Mouse (Mus musculus): ENCODE data around the gene Hist1h2bg. TPM values are rescaled to one million over a fixed set of nuclear protein-coding genes. Genes with fewer than 3 reads are reported as not detected.
"Not testable (repeated sequence)": the region's sequence is repeated elsewhere in the genome, so short reads cannot be mapped to it uniquely, and the experiment has no call there.

Hist1h2bg gene
- polyA plus RNA-seq, 1 experiment from 2014 or later = 4.0 TPM

DNA sequence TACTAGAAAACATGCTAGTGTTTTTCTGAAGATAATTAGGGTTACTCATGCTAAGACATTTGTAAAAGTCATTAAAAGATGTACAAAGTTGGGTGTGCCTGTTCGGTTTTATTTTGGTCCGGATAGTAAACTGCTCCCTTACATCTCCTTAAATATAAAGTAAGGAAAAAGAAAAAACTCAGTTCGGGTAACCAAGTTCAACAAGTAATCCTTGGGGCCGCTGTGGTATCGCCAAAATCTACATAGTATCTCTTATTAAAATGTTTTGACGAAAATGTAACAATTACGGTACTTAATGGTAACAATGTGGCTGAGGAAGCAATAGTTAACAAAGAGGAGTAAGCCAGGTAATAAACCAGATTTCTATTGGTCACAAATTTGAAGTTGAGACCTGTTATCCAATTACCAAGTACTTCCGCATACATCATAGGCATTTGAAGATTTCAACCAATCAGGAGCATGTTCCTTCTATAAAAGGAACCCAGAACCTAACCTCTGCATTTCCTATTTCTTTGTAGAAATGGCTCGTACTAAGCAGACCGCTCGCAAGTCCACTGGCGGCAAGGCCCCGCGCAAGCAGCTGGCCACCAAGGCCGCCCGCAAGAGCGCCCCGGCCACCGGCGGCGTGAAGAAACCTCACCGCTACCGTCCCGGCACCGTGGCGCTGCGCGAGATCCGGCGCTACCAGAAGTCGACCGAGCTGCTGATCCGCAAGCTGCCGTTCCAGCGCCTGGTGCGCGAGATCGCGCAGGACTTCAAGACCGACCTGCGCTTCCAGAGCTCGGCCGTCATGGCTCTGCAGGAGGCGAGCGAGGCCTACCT, 27.0 kb upstream of the Hist1h2bg start, which contains the start of gene Hist1h3f:
Hist1h3f (plus strand) TSS at position 88 of the 822 bp plus-strand sequence.
- 1% methylated on average over 31 of the region's 45 CpGs for WGBS
- H3K4me3 ChIP-seq = peak within 1 kb of the TSS; percentile 52
- H3K4me2 ChIP-seq = peak within 1 kb of the TSS; percentile 86
- peaks cover 5% of the 10 kb centered on the region for H3K4me1 ChIP-seq
- ATAC-seq (replicated peaks) = peak; percentile 97
- no peaks in the 10 kb centered on the region for H3K9me3 ChIP-seq
- no peaks in the 10 kb centered on the region for H3K36me3 ChIP-seq (replicated peaks)
- peak within 1 kb of the TSS; percentile 91 for H3K27ac ChIP-seq
- peak within 1 kb of the TSS; percentile 58 for H3K9ac ChIP-seq
- no peaks in the 10 kb centered on the region for H3K27me3 ChIP-seq (replicated peaks)

DNA sequence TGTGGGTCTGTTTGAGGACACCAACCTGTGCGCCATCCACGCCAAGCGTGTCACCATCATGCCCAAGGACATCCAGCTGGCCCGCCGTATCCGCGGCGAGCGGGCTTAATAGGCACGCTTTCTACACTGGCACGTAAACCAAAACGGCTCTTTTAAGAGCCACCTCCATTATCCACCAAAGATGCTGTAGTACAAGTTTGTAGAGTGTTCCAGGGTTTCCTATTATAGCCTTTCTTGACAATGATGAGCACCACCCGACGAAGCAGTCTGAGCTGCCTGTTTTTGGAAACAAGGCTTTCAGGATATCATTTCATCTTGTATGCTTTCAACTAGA, 26.4 kb upstream of the Hist1h2bg start:
- ATAC-seq (replicated peaks) = peak; percentile 56
- 0% methylated on average over 14 of the region's 14 CpGs for WGBS

DNA sequence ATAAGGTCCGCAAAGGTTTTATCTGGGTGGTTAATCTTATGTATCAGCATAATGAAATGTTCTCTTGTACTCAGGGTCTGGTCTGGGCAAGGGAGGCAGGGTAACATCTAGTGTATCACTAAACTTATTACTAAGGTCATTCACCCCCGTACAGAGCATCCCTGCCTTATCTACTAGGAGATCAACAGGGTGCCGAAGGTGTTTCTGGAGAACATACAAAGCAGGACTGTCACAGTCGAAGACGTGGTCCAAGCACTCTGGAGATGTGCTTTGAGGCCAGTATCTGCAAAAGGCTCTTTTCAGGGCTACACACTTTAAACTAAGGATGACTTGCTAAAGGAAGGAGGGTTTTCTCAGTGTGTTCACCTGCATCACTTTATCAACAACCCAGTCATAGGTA, 24.5 kb upstream of the Hist1h2bg start:
- H3K9ac ChIP-seq = no peak overlapping the region
- no peaks in the 10 kb centered on the region for H3K9me3 ChIP-seq
- H3K27ac ChIP-seq = no peak overlapping the region
- H3K4me1 ChIP-seq = peaks cover 13% of the 10 kb centered on the region
- H3K4me3 ChIP-seq = no peak overlapping the region
- 85% methylated on average over 5 of the region's 5 CpGs for WGBS
- no peaks in the 10 kb centered on the region for H3K36me3 ChIP-seq (replicated peaks)
- ATAC-seq (replicated peaks) = no peak
- no peak overlapping the region for H3K4me2 ChIP-seq
- H3K27me3 ChIP-seq (replicated peaks) = no peaks in the 10 kb centered on the region

More for the DNA sequence above, 26.4 kb upstream of the Hist1h2bg start:
- peak overlapping the region; percentile 86 for H3K4me2 ChIP-seq
- H3K27me3 ChIP-seq (replicated peaks); H3K4me1 ChIP-seq; H3K9me3 ChIP-seq; H3K36me3 ChIP-seq (replicated peaks): not testable (repeated sequence)
- H3K4me3 ChIP-seq = peak overlapping the region; percentile 52
- peak overlapping the region; percentile 91 for H3K27ac ChIP-seq
- H3K9ac ChIP-seq = 0 out of 2 replicates have a peak overlapping the region, but pooled peaks have one; percentile 37

DNA sequence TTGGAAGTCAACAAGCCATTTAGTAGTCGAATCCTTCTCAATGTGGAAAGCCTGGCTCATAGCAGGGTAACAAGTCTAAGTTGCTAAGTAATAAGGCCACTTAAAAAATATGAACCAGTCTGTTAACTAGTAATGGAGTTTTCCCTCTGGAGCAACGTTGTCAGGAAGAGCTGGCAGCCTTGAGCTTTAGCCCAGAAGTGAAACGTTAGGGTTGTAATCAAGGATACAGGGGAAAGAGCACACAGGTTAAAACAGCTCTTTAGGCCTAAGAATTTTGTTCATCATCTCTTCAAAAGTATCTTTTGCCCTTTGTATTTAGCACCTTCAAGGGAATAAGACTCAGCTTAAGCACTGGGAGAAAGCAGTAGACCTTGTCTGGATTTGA, 20.4 kb upstream of the Hist1h2bg start:
- 9% methylated on average over 3 of the region's 3 CpGs for WGBS
- H3K36me3 ChIP-seq (replicated peaks) = no peaks in the 10 kb centered on the region
- no peaks in the 10 kb centered on the region for H3K9me3 ChIP-seq
- H3K9ac ChIP-seq = peak overlapping the region; percentile 55
- peak overlapping the region; percentile 42 for H3K4me3 ChIP-seq
- peaks cover 28% of the 10 kb centered on the region for H3K4me1 ChIP-seq
- H3K4me2 ChIP-seq = peak overlapping the region; percentile 62
- H3K27me3 ChIP-seq (replicated peaks) = no peaks in the 10 kb centered on the region
- H3K27ac ChIP-seq = peak overlapping the region; percentile 81
- no peak for ATAC-seq (replicated peaks)

DNA sequence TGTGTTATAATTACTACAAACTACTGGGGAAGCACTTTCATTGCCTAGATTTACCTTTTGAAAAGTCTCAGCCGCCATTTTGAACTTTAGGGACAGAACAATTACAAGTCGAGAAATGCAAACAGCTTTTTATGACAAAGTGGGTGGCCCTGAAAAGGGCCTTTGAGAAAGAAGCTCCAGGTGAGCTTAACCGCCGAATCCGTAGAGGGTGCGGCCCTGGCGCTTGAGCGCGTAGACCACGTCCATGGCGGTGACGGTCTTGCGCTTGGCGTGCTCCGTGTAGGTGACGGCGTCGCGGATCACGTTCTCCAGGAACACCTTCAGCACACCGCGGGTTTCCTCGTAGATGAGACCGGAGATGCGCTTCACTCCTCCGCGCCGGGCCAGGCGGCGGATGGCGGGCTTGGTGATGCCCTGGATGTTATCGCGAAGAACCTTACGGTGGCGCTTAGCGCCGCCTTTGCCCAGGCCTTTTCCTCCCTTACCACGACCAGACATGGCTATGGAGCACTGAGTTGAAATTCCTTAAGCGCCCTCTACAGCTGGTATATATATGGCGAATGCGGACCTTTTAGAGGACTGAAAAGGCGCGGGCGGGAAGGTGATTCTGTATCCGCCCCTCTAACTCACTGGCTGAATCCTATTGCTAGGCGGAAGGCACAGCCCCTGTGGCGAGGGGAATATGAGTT, 19.9 kb upstream of the Hist1h2bg start, which contains the start of gene Hist1h4f:
Hist1h4f (minus strand) TSS at position 503 of the 689 bp plus-strand sequence.
- under 1% methylated on average over 47 of the region's 47 CpGs for WGBS
- peak; percentile 91 for ATAC-seq (replicated peaks)
- H3K4me1 ChIP-seq = peaks cover 28% of the 10 kb centered on the region

DNA sequence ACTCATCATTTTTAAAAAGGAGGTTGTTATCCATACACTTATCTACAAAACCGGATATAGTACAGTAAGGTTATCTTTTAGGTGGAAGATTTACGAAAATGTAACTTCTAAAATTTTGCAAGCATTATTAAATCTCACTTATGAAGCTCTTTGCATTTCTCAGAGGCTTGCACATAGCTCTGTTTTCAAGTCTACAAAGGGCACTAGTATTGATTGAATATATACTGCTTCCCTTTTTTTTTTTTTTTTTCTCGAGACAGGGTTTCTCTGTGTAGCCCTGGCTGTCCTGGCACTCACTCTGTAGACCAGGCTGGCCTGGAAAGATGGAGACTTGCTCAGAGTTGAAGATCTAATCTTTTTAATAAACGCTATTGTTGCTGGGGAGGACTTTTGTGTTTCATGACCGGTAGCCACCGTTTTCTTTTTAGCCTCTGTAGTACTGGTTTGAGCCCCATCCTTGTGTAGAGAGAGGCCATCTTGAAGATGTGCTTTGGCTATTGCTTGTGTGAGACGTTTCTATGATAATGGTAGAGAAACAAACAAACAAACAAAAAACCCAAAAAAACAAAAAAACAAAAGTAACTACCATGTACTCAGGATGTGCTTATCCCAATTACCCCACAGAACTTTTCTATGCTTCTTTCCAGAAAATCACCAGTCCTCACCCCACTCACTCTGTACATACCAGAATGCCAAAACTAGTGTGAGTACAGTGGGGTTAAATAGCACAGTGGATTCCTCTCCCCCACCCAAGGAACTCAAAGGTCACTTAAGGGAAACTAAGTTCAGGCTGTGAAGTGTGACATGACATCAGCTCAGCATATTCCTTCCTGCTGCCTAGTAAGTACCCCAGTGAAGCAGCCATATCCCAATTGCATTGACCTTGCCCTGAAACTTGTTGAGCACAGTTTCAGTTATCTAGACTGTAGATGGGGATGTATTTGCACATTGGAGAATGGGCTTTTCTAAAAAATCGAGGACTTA, 19.0 kb upstream of the Hist1h2bg start:
- 51% methylated on average over 8 of the region's 8 CpGs for WGBS

More for the DNA sequence above, 19.9 kb upstream of the Hist1h2bg start, which contains the start of gene Hist1h4f:
- H3K27me3 ChIP-seq (replicated peaks); H3K36me3 ChIP-seq (replicated peaks); H3K9me3 ChIP-seq: not testable (repeated sequence)
- Histone ChIP-seq H3K4me3 (peak within 1 kb of the TSS; percentile 42), H3K4me2 (peak within 1 kb of the TSS; percentile 62), H3K27ac (peak within 1 kb of the TSS; percentile 81), H3K9ac (peak within 1 kb of the TSS; percentile 55)

DNA sequence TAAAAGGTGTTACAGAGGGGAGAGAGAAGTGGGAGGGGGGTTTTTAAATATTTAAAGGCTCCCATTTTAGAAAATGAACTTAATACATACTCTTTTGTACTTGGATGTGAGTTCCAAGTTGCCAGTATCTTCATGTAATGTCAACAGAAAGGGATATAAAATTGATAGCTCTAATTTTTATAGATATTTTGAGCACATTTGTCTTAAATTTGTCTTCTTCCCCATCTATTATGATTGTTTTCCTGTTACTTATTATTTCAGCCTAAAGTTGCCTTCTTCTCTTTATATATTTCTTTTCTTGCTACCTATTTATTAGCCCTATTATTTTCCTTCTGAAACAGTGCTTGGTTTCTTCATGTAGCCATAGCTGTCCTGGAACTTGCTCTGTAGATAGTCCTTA, 18.2 kb upstream of the Hist1h2bg start, which contains the start of gene Hist1h1d:
Hist1h1d (plus strand) TSS at position 301 of the 400 bp plus-strand sequence.
- no peaks in the 10 kb centered on the region for H3K9me3 ChIP-seq
- peaks cover 34% of the 10 kb centered on the region for H3K4me1 ChIP-seq
- no peaks in the 10 kb centered on the region for H3K36me3 ChIP-seq (replicated peaks)
- peak within 1 kb of the TSS; percentile 99; the same call in 1 of the 2 replicates for H3K4me2 ChIP-seq
- no peak within 1 kb of the TSS for H3K9ac ChIP-seq
- H3K27ac ChIP-seq = peak within 1 kb of the TSS; percentile 85; the same call in 1 of the 2 replicates
- ATAC-seq (replicated peaks) = no peak
- H3K4me3 ChIP-seq = no peak within 1 kb of the TSS
- no peaks in the 10 kb centered on the region for H3K27me3 ChIP-seq (replicated peaks)

More for the DNA sequence above, 19.0 kb upstream of the Hist1h2bg start:
- Histone ChIP-seq H3K9me3 (no peaks in the 10 kb centered on the region), H3K27ac (peak overlapping the region; percentile 81), H3K36me3 (replicated peaks) (no peaks in the 10 kb centered on the region), H3K4me3 (peak overlapping the region; percentile 42), H3K27me3 (replicated peaks) (no peaks in the 10 kb centered on the region), H3K9ac (no peak overlapping the region), H3K4me1 (peaks cover 34% of the 10 kb centered on the region), H3K4me2 (peak overlapping the region; percentile 62)
- no peak for ATAC-seq (replicated peaks)

DNA sequence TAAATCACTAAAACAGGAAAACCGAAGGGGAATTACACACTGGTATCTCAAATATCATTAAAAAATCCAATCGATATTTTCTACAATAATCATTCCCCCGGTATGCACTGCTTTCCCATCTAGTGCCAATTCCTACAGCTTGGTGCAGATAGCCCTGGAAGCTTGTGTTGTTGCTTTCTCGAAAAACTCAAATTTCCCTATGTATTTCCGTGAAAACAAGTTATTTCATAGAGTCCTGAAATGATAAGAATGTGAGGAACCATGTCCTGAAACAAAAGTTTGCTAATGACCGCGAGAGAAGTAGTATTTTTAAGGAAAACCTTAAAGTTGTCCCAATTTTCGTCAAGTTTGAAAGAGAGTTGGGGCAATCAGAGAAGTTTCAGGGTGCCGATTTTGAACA, 16.8 kb upstream of the Hist1h2bg start:
- no peak for ATAC-seq (replicated peaks)
- Histone ChIP-seq H3K36me3 (replicated peaks) (no peaks in the 10 kb centered on the region), H3K4me1 (peaks cover 34% of the 10 kb centered on the region), H3K27ac (peak overlapping the region; percentile 85), H3K4me3 (peak overlapping the region; percentile 51), H3K4me2 (peak overlapping the region; percentile 99), H3K27me3 (replicated peaks) (no peaks in the 10 kb centered on the region), H3K9ac (peak overlapping the region; percentile 53; the same call in 1 of the 2 replicates), H3K9me3 (no peaks in the 10 kb centered on the region)
- WGBS = 25% methylated on average over 9 of the region's 9 CpGs

DNA sequence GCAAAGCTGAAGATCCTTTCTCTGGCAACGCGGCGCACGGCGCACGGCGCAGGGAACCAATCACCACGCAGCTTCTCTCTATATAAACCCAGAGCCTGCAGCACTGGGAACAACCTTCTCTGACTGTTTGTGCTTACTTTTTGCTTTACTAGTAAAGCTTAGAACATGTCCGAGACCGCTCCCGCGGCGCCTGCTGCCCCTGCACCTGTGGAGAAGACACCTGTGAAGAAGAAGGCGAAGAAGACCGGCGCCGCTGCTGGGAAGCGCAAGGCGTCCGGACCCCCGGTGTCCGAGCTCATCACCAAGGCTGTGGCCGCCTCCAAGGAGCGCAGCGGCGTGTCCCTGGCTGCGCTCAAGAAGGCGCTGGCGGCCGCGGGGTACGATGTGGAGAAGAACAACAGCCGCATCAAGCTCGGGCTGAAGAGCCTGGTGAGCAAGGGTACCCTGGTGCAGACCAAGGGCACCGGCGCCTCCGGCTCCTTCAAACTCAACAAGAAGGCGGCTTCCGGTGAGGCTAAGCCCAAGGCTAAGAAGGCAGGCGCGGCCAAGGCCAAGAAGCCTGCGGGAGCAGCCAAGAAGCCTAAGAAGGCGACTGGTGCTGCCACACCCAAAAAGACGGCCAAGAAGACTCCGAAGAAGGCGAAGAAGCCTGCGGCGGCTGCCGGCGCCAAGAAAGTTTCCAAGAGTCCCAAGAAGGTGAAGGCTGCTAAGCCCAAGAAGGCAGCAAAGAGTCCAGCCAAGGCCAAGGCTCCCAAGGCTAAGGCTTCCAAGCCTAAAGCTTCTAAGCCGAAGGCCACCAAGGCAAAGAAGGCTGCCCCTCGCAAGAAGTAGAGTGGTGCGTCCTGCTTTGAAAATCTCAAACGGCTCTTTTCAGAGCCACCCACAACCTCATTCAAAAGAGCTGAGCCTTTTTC, 16.0 kb upstream of the Hist1h2bg start:
- Histone ChIP-seq H3K4me3 (peak overlapping the region; percentile 51), H3K4me2 (peak overlapping the region; percentile 99)

DNA sequence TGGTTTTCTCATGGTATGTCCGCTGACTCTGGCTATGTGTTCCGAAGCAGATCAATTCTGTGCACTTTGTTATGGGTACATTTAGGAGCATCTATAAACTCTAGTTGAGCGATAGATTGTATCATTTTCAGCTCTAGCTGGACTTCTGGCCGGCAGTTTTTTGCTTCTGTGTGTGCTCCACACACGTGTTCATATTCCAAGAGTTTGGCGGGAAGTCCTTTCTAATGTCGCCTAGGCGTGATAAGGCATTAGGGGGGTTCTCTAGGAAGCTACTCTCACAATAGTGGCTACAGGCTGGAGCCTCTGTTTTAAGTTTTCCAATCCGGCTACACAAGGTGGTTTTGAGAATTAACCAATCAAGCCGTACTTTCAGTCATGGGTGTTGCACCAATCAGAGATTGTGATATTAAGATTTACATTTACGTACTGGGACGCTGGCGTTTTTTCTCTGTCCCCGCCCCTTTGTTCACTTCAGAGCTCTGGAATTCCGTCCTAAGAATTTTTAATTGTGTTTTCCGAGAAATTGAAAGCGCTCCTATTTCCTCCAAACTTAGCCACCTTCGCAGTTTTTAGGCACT, 15.3 kb upstream of the Hist1h2bg start:
- Histone ChIP-seq H3K27ac (peak overlapping the region; percentile 85), H3K9ac (peak overlapping the region; percentile 53), H3K4me2 (peak overlapping the region; percentile 99), H3K4me1 (peaks cover 32% of the 10 kb centered on the region), H3K9me3 (no peaks in the 10 kb centered on the region), H3K36me3 (replicated peaks) (no peaks in the 10 kb centered on the region), H3K4me3 (peak overlapping the region; percentile 51), H3K27me3 (replicated peaks) (no peaks in the 10 kb centered on the region)
- WGBS = under 1% methylated on average over 18 of the region's 18 CpGs
- peak; percentile 84 for ATAC-seq (replicated peaks)

More for the DNA sequence above, 16.0 kb upstream of the Hist1h2bg start:
- Histone ChIP-seq H3K36me3 (replicated peaks) (no peaks in the 10 kb centered on the region), H3K27me3 (replicated peaks) (no peaks in the 10 kb centered on the region), H3K9me3 (no peaks in the 10 kb centered on the region), H3K27ac (peak overlapping the region; percentile 85), H3K4me1 (peaks cover 34% of the 10 kb centered on the region), H3K9ac (peak overlapping the region; percentile 53)
- ATAC-seq (replicated peaks) = peak; percentile 72
- under 1% methylated on average over 54 of the region's 54 CpGs for WGBS
